Mouse (Mus musculus): ENCODE data around the gene Svep1. TPM values are rescaled to one million over a fixed set of nuclear protein-coding genes. Genes with fewer than 3 reads are reported as not detected.
A peak's percentile ranks its signal among the peaks of the same experiment; 100 is the strongest.

Gene Svep1
- polyA plus RNA-seq, 1 experiment from 2014 or later, result 0.56 TPM

DNA sequence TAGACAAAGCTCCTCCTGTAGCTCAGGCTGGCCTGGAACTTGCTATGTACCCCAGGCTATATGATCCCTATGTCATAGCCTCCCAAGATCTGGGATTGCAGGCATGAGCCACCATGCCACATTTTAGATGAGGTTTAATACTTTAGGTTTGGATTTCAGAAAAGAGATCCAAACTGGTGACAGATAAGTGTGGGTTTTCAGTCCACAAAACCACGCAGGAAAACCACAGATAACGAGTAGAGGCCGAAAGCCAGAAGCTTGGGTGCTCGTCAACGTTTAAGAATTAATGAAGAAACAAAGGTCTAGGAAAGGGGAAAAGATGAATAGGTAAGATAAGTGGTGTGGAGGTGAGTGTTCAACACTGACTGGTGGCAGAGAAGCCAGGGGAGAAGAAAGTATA lies 79.6 kb downstream of the Svep1 start:
- Histone ChIP-seq H3K4me2 (no peak overlapping the region), H3K4me3 (no peak overlapping the region), H3K27ac (replicated peaks) (no peak overlapping the region), H3K9ac (no peak overlapping the region), H3K27me3 (no peaks in the 10 kb centered on the region), H3K4me1 (replicated peaks) (no peaks in the 10 kb centered on the region), H3K9me3 (no peaks in the 10 kb centered on the region), H3K36me3 (no peaks in the 10 kb centered on the region)
- 92% methylated on average over 5 of the region's 5 CpGs for WGBS
- no peak for ATAC-seq (ENCODE audit: low read depth)

DNA sequence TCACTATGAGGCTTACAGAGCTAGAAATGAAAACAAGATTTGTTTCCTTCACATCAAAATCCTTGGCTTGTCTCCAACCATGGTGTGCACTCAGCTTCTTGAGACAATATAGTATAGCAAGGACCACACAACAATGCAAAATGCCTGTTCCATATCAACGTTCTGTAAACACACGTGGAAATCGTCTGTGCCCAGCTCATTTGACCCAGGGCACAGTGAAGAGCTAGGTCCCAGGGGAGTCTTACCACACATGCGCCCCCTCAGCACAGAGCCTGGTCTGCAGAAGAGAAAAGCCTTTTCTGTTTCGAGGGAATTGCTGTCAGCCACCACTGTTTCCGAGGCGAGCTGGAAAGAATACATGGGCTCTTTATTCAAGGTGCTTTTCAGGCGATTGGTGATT lies 91.2 kb downstream of the Svep1 start:
- no peaks in the 10 kb centered on the region for H3K27me3 ChIP-seq
- WGBS, result 30% methylated on average over 8 of the region's 8 CpGs
- H3K9ac ChIP-seq, result 0 out of 2 replicates have a peak overlapping the region, but pooled peaks have one; percentile 22
- H3K9me3 ChIP-seq, result no peaks in the 10 kb centered on the region
- no peak for ATAC-seq (ENCODE audit: low read depth)
- peaks cover 6% of the 10 kb centered on the region for H3K4me1 ChIP-seq (replicated peaks)
- H3K4me2 ChIP-seq, result peak overlapping the region; percentile 18; the same call in 1 of the 2 replicates
- no peaks in the 10 kb centered on the region for H3K36me3 ChIP-seq
- 0 out of 2 replicates have a peak overlapping the region, but pooled peaks have one; percentile 33 for H3K27ac ChIP-seq (replicated peaks)
- no peak overlapping the region for H3K4me3 ChIP-seq

DNA sequence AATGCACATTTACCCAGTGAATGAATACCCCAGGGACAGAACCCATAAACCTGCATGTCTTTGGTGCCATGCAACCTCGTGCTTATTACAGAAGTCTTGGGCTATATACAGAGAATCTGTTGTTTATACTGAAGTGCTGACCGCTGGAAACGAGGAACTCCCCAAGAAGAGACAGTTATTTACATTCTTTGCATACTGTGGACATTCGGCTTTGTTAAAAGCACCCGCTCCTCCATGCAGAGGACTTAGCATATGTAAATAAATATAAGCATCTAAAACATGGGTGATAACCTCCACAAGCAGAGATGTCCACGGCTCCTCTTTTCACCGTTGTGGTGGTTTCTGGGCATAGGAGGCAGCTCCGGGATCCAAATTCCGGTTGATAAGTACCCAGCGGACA lies 95.7 kb downstream of the Svep1 start:
- H3K4me3 ChIP-seq, result no peak overlapping the region
- WGBS, result 88% methylated on average over 10 of the region's 10 CpGs
- no peak overlapping the region for H3K9ac ChIP-seq
- no peak overlapping the region for H3K4me2 ChIP-seq
- no peak overlapping the region for H3K27ac ChIP-seq (replicated peaks)
- no peaks in the 10 kb centered on the region for H3K36me3 ChIP-seq
- ATAC-seq (ENCODE audit: low read depth), result no peak
- no peaks in the 10 kb centered on the region for H3K9me3 ChIP-seq
- peaks cover 6% of the 10 kb centered on the region for H3K4me1 ChIP-seq (replicated peaks)
- no peaks in the 10 kb centered on the region for H3K27me3 ChIP-seq

DNA sequence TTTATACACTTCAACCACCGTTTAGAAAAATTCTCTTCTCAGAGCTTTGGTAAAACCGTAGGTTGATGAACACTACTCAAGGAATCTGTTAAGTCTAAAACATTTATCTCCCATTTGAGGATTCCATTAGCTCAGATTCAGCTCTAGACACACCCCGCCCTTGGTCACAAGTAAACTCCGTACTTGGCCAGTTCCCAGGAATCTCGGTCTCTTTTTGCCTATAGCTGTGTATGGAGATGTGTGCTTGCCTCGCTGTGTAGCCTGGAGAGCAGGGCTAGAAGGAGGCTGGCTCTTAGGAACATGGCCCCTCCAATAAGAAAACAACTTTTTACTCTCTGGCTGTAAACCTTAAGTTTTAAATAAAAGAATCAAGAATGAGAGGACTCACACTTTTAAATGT lies 96.9 kb downstream of the Svep1 start:
- Histone ChIP-seq H3K27me3 (no peaks in the 10 kb centered on the region), H3K27ac (replicated peaks) (no peak overlapping the region), H3K9ac (no peak overlapping the region), H3K9me3 (no peaks in the 10 kb centered on the region), H3K4me1 (replicated peaks) (no peaks in the 10 kb centered on the region), H3K36me3 (no peaks in the 10 kb centered on the region), H3K4me2 (no peak overlapping the region), H3K4me3 (no peak overlapping the region)
- no peak for ATAC-seq (ENCODE audit: low read depth)
- 93% methylated on average over 6 of the region's 6 CpGs for WGBS

DNA sequence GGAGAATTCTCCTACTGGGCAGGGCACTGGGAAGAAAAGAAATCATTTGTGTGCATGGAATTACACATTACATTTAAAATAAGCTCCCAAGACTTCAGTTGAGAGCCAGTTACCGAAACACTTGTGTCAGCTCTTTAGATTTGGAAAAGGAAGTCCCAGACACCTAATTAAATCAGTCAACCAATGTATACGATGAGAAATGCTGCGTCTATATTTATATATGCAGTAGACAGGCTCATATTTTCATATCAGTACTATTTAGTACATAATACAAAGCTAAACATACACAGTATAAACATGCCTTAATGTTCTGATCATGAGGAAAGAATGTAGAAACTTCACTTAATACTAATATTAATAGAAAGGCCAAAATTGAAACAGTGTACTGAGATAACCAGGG lies 98.3 kb downstream of the Svep1 start:
- WGBS, result 86% methylated on average over 3 of the region's 3 CpGs
- no peaks in the 10 kb centered on the region for H3K4me1 ChIP-seq (replicated peaks)
- H3K27me3 ChIP-seq, result no peaks in the 10 kb centered on the region
- no peaks in the 10 kb centered on the region for H3K36me3 ChIP-seq
- H3K9ac ChIP-seq, result no peak overlapping the region
- H3K9me3 ChIP-seq, result no peaks in the 10 kb centered on the region
- ATAC-seq (ENCODE audit: low read depth), result no peak
- H3K4me2 ChIP-seq, result no peak overlapping the region
- H3K27ac ChIP-seq (replicated peaks), result no peak overlapping the region
- H3K4me3 ChIP-seq, result no peak overlapping the region

DNA sequence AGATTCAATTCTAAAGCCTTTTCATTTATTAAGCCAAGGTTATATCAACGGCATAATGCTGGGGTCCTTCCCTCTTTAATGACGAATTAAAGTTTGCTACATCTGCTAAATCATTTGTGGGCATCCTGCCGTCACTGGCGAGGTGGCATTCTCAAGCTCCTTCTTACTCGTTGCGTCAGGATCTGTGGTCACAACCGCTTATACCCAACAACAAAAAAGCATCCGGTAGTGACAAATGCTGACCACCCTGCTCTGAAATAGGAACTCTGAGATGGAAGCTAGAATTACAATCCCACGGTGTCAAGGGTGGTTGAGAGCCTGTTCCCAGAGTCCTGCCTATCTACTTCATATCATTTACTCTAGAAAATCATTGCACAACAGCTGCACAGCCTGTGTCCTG lies 108.9 kb downstream of the Svep1 start:
- ATAC-seq (ENCODE audit: low read depth), result no peak
- 85% methylated on average over 9 of the region's 9 CpGs for WGBS
- H3K27ac ChIP-seq (replicated peaks), result no peak overlapping the region
- H3K9me3 ChIP-seq, result no peaks in the 10 kb centered on the region
- H3K4me3 ChIP-seq, result no peak overlapping the region
- H3K4me2 ChIP-seq, result no peak overlapping the region
- no peaks in the 10 kb centered on the region for H3K36me3 ChIP-seq
- H3K4me1 ChIP-seq (replicated peaks), result no peaks in the 10 kb centered on the region
- no peaks in the 10 kb centered on the region for H3K27me3 ChIP-seq
- no peak overlapping the region for H3K9ac ChIP-seq

DNA sequence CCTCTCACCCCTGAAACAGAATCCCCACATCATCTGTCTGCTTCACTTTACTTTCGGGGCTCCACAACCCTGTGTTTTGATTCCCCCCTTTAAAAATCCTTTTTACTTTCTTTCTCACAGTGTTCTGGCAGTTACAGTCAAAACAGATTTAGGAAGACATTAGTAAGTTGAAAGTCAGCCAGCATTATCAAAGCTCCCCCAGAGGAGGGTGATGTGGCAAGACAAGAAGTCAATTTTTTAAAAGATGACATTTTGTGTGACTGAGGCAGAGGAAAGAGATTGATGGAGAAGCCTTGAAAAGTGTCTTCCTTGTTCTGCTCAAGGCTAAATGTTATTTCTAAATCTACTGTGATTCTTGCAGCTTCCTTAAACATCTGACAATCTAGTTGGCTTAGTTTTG lies 119.9 kb downstream of the Svep1 start:
- ATAC-seq (ENCODE audit: low read depth), result no peak
- 77% methylated on average over 1 of the region's 1 CpGs for WGBS
- no peaks in the 10 kb centered on the region for H3K9me3 ChIP-seq
- H3K27ac ChIP-seq (replicated peaks), result no peak overlapping the region
- H3K4me3 ChIP-seq, result no peak overlapping the region
- no peaks in the 10 kb centered on the region for H3K36me3 ChIP-seq
- H3K27me3 ChIP-seq, result no peaks in the 10 kb centered on the region
- H3K4me2 ChIP-seq, result no peak overlapping the region
- no peak overlapping the region for H3K9ac ChIP-seq
- no peaks in the 10 kb centered on the region for H3K4me1 ChIP-seq (replicated peaks)

DNA sequence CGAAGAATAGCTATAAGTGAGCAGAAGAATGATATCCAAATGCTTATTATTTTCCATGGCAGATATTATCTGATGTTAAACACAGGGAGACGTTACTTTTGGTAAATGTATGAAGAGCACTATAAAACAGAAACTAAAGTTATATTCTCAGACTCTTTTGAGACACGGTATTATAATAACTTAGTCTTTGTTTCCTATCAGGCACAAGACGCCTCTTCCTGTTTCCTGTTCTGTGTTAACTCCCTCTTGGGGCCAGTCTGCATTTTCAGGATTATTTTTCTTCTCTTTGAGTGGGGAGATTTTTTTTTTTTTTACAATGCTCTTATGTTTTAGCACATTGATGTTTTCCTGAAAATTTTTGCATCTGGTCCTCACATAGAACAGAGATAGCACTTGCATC lies 120.5 kb downstream of the Svep1 start:
- Histone ChIP-seq H3K27ac (replicated peaks) (no peak overlapping the region), H3K9me3 (no peaks in the 10 kb centered on the region), H3K4me3 (no peak overlapping the region), H3K9ac (no peak overlapping the region), H3K4me1 (replicated peaks) (no peaks in the 10 kb centered on the region), H3K36me3 (no peaks in the 10 kb centered on the region), H3K4me2 (no peak overlapping the region), H3K27me3 (no peaks in the 10 kb centered on the region)
- ATAC-seq (ENCODE audit: low read depth), result no peak
- 82% methylated on average over 4 of the region's 4 CpGs for WGBS

DNA sequence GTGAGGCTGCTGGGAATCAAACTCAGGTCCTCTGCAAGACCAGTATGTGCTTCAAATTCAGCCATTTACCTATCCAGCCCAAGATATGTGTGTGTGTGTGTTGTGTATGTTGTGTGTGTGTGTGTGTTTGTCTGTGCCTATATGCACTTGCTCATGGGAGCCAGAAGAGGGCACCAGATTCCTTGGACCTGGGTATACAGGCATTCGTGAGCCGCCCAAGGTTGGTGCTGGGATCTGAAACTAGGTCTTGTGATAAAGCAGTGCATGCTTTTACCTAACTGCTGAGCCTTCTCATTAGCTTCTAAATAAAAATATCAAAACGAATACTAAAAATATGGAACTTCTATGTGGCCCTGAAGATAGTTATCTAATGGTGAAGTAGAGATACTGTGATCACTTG lies 121.3 kb downstream of the Svep1 start:
- ATAC-seq (ENCODE audit: low read depth), result no peak
- no peaks in the 10 kb centered on the region for H3K4me1 ChIP-seq (replicated peaks)
- no peaks in the 10 kb centered on the region for H3K9me3 ChIP-seq
- 85% methylated on average over 3 of the region's 3 CpGs for WGBS
- H3K27me3 ChIP-seq, result no peaks in the 10 kb centered on the region
- no peak overlapping the region for H3K4me2 ChIP-seq
- H3K9ac ChIP-seq, result no peak overlapping the region
- H3K36me3 ChIP-seq, result no peaks in the 10 kb centered on the region
- no peak overlapping the region for H3K27ac ChIP-seq (replicated peaks)
- H3K4me3 ChIP-seq, result no peak overlapping the region

DNA sequence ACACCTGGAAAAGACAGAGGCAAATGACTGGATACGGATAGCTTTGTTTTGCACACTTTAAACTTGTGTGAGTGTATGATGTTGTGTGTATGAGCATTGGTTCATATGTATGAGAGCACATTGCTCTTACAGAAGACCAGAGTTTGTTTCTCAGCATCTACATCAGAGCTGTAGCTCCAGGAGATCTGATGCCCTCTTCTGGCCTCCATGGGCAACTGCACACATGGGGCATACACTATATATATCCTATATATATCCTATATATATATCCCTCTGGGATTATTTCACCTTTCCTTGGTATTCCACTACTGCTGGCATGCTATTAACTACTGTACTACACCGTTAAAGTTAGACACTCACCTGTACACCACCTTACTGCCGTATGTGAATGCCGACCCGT lies 122.5 kb downstream of the Svep1 start:
- Histone ChIP-seq H3K4me3 (no peak overlapping the region), H3K27me3 (no peaks in the 10 kb centered on the region), H3K4me1 (replicated peaks) (0 out of 2 replicates have a peak, but pooled peaks cover 5% of the 10 kb centered on the region), H3K9ac (no peak overlapping the region), H3K9me3 (no peaks in the 10 kb centered on the region), H3K27ac (replicated peaks) (no peak overlapping the region), H3K36me3 (no peaks in the 10 kb centered on the region), H3K4me2 (no peak overlapping the region)
- 92% methylated on average over 5 of the region's 5 CpGs for WGBS
- no peak for ATAC-seq (ENCODE audit: low read depth)

DNA sequence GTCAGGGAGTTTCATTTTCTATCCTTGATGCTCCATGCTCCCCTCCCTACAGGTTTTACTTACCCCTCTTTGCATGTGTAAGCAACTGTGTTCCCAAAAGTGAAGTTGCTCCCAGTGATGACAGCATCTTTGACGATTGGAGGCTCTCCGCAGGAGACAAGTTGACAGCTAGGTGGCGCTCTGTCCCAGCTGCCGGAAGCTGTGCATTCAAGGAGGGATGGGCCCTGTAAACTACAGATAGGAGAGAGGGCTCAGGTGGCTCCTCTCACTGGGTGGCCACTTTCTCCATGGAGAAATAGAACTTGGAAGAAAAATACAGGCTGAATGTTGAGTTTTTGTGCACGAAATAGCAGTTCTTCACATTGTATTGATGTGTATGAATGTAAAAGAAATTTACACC lies 124.1 kb downstream of the Svep1 start:
- no peak overlapping the region for H3K4me2 ChIP-seq
- H3K4me1 ChIP-seq (replicated peaks), result 0 out of 2 replicates have a peak, but pooled peaks cover 5% of the 10 kb centered on the region
- no peak overlapping the region for H3K27ac ChIP-seq (replicated peaks)
- ATAC-seq (ENCODE audit: low read depth), result peak; percentile 66; the same call in 1 of the 2 replicates
- H3K9ac ChIP-seq, result no peak overlapping the region
- no peaks in the 10 kb centered on the region for H3K9me3 ChIP-seq
- no peaks in the 10 kb centered on the region for H3K27me3 ChIP-seq
- WGBS, result 9% methylated on average over 5 of the region's 5 CpGs
- H3K4me3 ChIP-seq, result no peak overlapping the region
- H3K36me3 ChIP-seq, result no peaks in the 10 kb centered on the region

DNA sequence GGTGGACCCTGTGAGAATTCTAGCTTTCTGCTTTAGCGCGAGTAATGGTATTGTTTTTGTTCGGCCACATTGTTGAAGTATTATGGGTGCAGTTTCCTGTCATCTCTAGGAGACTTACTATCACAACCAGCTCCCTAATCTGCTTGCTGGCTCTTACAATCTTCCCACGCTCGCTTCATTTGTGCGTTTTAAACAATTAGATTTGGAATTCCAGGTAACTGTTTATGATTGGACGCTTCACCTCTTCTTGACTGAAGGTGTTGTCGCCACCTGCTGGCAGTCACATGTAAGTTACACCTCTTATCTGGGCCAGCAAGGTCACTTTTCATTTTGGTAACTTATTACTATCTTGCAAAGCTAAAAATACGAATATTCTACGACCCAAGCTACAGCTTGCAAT lies 127.0 kb downstream of the Svep1 start:
- Histone ChIP-seq H3K27ac (replicated peaks) (no peak overlapping the region), H3K4me3 (peak overlapping the region; percentile 22), H3K36me3 (no peaks in the 10 kb centered on the region), H3K9ac (peak overlapping the region; percentile 45; the same call in 1 of the 2 replicates), H3K4me2 (peak overlapping the region; percentile 42), H3K4me1 (replicated peaks) (0 out of 2 replicates have a peak, but pooled peaks cover 5% of the 10 kb centered on the region), H3K27me3 (no peaks in the 10 kb centered on the region), H3K9me3 (no peaks in the 10 kb centered on the region)
- no peak for ATAC-seq (ENCODE audit: low read depth)
- 16% methylated on average over 10 of the region's 10 CpGs for WGBS

DNA sequence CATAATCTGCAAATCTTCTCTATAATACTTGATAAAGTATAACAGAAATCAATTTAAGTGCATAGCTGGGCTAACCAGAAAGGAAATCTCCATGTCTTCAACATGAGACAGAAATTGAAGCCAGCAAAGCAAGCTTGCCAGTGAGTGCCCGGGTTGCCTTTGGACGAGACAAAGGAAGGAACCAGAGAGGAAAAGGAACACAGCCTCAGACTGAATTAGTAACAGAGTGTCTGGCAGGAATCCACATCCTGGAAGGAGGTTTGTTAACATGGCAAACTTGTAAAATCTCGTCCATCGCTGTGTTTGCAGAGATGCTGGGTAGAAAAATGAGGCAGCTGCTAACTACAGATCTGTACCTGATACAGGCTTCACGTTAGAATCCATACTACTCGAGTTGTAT lies 128.7 kb downstream of the Svep1 start:
- H3K9ac ChIP-seq, result no peak overlapping the region
- 72% methylated on average over 6 of the region's 6 CpGs for WGBS
- H3K27ac ChIP-seq (replicated peaks), result no peak overlapping the region
- H3K36me3 ChIP-seq, result no peaks in the 10 kb centered on the region
- 0 out of 2 replicates have a peak, but pooled peaks cover 5% of the 10 kb centered on the region for H3K4me1 ChIP-seq (replicated peaks)
- no peaks in the 10 kb centered on the region for H3K27me3 ChIP-seq
- ATAC-seq (ENCODE audit: low read depth), result no peak
- H3K4me2 ChIP-seq, result no peak overlapping the region
- H3K4me3 ChIP-seq, result no peak overlapping the region
- H3K9me3 ChIP-seq, result no peaks in the 10 kb centered on the region
